Mouse (Mus musculus) cerebellum, adult 11-12 months (tissue): ENCODE measurements around the gene Srsf10.

Source experiments
- DNase-seq: peaks from one replicate; pipeline ENCODE4 v3.0.0; 2022

Gene Srsf10

GRCm38 (mm10) chr4:135856223-135857091 is 910 bp downstream of the Srsf10 start:
- DNase-seq: peak; percentile 69

DNA sequence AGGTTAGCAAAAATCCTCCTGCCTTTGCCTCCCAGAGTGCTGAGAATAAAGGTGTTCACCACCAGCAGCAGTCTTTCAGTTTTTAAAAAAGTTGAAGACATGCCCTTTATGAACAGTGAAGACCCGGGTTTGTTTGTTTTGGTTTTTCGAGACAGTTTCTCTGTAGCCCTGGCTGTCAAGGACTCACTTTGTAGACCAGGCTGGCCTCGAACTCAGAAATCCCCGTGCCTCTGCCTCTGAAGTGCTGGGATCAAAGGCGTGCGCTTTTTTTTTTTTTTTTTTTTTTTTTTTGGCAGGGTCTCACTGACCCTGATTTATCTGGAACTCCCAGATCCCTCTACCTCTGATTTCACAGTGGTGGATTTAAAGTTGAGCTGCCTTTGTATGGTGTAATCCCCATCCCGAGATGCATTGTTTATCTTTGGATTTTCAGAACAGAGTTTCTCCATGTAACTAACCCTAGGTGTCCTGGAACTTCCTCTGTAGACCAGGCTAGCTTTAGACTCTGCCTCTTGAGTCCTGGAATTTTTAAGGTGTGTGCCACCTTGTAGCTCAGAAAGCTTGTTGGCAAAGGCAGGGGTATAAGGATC is 2.1 kb downstream of the Srsf10 start:
- DNase-seq: no peak

DNA sequence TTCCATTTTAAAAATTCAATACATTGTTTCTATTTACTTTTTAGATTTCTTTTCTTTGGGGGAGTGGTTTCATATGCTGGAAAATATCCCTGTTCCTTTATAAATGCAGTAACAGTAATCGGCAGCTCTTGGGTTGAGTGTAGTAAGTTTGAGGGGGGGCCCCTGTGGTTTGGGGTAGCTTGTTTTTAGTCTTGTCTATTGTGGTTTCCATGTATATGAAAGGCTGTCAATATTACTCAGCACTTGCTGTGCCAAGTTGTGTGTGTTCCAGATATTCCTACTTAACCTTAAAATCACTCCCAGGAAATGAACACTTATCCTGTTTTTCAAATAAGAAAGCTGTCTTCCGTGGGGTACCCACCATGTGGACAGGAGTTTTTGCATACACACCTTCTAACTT is 13.4 kb downstream of the Srsf10 start:
- no peak for DNase-seq

DNA sequence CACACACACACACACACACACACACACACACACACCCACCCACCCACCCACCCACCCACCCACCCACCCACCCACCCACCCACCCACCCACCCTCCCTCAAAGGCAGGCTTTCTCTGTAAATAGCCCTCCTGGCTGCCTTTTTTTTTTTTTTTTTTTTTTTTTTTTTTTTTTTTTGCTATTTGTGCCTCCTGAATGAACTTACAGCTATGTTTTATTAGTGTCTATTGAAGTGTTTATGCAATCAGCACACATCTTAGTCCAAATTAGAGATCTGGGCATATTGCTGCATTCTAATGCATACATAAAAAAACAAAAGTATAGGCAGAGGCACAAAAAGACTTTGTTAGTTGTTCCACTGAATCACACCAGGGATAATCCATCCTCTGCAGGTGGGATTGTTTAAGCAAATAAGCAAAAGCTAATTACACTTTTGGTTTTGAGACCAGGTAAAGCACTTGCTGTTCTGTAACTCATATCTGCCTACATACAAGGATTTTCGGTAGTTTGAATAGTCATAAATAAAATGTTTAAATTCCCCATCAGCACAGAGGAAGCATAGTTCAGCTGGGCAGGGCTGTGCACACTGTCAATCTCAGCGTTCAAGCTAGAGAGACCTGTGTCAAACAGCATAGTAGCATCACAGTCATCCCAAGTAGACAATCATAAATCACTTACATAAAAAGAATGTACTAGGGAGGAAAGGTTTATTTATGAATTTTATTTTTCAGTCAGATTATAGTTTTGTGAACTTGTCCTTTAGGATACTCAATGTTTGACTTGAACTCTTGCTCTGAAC is 14.9 kb downstream of the Srsf10 start:
- no peak for DNase-seq

DNA sequence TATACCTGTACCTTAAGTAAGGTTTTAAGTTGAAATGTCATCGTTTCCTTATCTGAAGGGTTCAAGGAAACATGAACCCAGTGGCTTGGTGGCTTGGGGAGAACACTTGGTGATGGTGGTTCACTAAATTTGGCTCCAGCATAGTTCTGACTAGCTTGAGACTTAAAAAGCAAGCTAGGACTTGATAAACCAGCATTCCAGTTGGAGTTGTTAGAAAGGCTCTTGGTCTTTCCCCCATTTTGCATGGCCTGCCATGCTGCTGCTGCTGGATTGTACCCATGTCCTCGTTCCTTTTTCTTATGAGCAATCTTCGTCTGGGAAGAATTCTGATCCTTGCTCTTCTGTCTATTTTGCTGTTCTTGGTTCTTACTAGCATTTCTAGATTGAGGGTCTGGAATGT is 16.5 kb downstream of the Srsf10 start:
- no peak for DNase-seq

GRCm38 (mm10) chr4:135872589-135873391 is 17.2 kb downstream of the Srsf10 start:
- DNase-seq: no peak

DNA sequence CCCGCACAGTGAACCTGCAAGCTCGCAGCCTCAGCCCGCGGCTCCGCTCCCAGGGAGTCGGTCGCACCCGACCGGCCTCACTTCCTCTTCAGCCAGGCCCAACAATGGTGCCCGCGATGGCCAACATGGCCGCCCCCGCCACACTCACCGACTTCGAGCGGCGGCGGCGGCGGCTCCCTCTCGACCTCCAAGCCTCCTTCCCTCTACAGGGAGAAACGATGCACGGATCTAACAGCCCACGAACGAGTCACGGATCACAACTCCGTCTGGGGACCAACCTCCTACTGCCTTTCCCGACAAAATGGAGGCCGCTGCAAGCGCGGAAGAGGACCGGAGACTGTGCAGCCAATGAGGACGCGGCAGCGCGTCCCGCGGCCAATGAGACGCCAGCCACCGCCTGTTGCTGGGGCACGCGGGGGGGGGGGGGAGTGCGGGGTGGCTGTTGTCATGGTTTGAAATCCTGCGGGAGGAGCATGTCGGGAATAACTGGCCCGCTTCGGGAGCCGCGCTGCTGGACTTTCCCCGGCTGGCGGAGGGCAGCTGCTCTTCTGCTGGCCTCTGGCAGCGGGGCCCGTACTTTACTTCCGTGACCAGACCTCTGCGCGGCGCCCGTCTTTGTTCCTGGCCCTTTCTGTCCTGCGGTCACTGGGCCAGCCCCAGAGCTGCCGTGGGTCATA is 18.1 kb downstream of the Srsf10 start, which contains the start of gene Pnrc2:
Pnrc2 (minus strand) TSS at position 325 of the 677 bp plus-strand sequence.
- peak; percentile 88 for DNase-seq

DNA sequence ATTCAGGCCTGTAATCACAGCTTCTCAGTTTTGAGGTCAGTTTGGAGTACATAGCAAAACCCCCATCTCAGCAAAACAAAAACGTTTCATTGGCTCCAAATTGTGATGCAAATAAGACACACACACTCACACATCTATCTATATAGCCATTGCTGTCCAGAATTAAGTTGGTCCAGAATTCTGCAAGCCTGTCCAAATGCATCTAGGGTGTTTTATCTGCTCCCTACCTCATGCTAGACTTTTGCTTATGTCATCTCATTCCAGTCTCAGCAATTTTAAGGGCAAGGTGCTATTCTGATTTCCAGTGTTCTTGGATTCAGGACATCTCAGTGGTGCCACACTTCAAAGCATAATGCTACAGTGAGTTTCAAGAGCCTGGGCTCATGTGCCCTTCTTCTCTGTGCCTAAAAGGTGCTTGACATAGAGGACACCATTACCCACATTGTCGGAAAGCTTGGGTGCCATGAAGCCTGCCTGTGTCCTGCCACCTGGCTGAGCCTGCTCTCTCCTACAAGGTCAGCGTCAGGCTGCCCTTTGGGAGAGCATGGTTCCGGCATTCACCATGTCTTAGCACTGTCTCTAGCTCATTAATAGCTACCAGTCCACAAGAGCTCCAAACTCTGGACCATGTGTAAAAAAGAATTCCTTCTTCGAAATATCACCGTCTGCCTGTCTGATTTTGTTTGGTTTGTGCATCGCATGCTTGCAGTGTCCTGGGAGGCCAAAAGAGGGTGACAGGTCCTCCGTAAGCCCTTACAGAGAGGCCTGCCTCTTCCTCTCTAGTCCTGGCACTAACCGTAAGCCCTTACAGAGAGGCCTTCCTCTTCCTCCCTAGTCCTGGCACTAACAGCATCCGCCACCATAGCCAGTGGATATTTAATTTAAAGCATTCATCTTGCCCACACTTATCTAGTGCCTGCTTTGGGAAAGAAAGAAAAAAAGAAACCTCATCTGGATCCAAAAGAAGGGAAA is 19.3 kb downstream of the Srsf10 start:
- DNase-seq: no peak

- no peak for DNase-seq
Measured at GRCm38 (mm10) chr4:135875546-135875945, 20.0 kb downstream of the Srsf10 start.

GRCm38 (mm10) chr4:135875991-135876582 is 20.5 kb downstream of the Srsf10 start:
- DNase-seq: peak; percentile 47

GRCm38 (mm10) chr4:135876583-135877020 is 21.1 kb downstream of the Srsf10 start:
- peak; percentile 61 for DNase-seq

- no peak for DNase-seq
Measured at GRCm38 (mm10) chr4:135877742-135878141, 22.2 kb downstream of the Srsf10 start.

DNA sequence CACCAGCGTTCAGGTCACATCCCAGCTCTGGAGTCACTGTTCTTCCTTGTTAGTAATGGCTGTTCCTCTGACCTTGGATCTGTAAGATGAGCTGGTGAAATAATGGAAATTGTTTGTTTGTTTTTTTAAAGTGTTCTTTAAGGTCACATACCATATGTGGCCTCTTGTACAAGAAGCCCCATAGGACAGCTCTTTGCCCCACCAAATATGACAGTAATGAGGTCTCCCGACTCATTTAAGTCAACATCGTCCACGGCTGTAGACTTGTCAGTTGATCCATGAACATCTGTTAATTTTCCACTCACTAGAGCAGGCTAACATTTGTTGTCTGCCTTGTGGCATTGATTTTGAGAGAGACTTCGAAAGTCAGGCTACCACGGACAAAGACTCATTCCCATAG is 23.5 kb downstream of the Srsf10 start:
- DNase-seq: no peak

DNA sequence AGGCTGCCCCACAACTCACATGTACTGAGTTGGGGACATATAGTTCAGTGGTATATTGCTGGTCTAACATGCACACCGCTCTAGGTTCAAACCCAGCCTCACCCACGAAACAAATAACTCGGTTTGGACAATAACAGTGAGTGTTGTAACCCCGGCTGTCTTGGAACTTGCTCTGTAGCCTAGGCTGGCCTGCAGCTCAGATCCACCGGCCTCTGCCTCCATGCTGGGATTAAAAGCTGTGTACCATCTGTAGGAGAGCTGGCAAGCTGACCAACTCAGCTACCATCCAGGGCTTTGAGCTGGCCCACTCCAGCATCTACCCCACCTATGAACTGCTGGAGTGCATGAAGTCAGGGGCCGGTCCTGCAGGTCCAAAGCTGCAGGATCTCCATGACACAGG is 24.5 kb downstream of the Srsf10 start:
- no peak for DNase-seq

DNA sequence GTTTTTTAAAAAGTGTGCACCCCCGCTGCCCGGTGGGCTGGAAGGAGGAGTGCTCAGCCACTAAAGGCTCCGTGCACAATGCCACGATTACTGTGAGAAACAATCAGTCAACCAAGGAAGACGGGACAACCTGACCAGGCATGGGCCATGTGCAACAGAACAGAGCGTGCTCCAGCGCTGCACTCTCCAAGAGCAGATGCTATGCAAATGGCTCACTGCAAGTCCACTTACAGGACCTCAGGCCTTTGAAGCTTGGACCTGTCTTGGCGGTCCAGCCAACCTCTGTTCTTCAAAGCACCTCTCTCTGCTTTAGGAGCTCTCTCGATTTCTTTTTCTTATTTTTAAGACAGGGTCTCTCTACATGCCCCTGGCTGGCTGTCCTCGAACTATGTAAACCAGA is 25.0 kb downstream of the Srsf10 start:
- no peak for DNase-seq

DNA sequence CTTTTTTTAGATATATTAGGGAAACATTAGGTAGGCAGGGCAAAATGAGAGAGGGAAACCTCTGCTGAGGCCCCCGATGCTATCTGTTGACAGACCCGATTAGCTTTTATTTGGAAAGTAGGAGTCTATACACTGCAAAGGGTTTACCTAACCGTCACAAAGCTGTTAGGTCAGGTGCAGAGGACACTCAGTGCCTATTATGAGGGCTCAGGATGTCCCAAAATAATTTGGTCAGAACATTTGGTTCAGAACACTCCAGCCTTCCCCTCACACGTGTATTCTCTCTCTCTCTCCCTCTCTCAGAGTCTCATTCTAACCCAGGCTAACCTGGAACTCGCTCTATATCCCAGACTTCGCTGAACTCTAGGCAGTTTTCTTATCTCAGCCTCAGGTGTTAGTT is 26.5 kb downstream of the Srsf10 start:
- no peak for DNase-seq

GRCm38 (mm10) chr4:135883401-135883851 is 27.9 kb downstream of the Srsf10 start:
- no peak for DNase-seq

- DNase-seq: no peak
Measured at GRCm38 (mm10) chr4:135883881-135884516, 28.5 kb downstream of the Srsf10 start.

DNA sequence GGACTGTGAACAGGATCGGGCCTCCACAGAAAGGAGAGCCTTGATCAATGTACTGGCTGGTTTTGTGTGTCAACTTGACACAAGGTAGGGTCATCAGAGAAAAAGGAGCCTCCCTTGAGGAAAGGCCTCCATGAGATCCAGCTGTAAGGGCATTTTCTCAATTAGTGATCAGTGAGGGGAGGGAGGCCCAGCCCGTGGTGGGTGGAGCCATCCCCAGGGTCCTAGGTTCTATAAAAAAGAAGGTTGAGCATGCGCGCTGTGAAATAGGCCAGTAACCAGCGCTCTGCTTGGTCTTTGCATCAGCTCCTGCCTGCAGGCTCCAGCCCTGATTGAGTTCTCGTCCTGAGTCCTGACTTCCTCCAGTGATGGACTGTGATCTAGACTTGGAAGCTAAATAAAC is 29.0 kb downstream of the Srsf10 start:
- no peak for DNase-seq

- no peak for DNase-seq
Measured at GRCm38 (mm10) chr4:135885676-135886075, 30.1 kb downstream of the Srsf10 start.
